Mouse (Mus musculus): ENCODE measurements around the gene Saal1. TPM values are rescaled to one million over a fixed set of nuclear protein-coding genes. Genes with fewer than 3 reads are reported as not detected.
"Not testable (repeated sequence)": the region's sequence is repeated elsewhere in the genome, so short reads cannot be mapped to it uniquely, and the experiment has no call there.

Saal1 gene
- total RNA-seq (2021), result 1 to 10 TPM; 8.1 to 8.2 TPM
- long read RNA-seq, experiment 1, full-length matches to known transcripts, result 10 of 13 reads
- long read RNA-seq, experiment 1, partial matches to known transcripts, result 1 of 13 reads
- long read RNA-seq, experiment 1, other reads (novel, unspliced or antisense), result 2 of 13 reads
- long read RNA-seq, experiment 2, full-length matches to known transcripts, result 15 of 17 reads
- long read RNA-seq, experiment 2, partial matches to known transcripts, result 0 of 17 reads
- long read RNA-seq, experiment 2, other reads (novel, unspliced or antisense), result 2 of 17 reads

GRCm38 (mm10) chr7:46710390-46710844 lies at the start of gene Saal1:
TSS of gene Saal1 (minus strand) at chr7:46710680.
- peak; percentile 84 to 85 for DNase-seq (ENCODE audit: low spot score in 2 of 2)

GRCm38 (mm10) chr7:46751490-46751889 lies 41.0 kb upstream of the Saal1 start, which contains the start of gene Saa2:
TSS of gene Saa2 (plus strand) at chr7:46751790.
- DNase-seq (ENCODE audit: low spot score in 2 of 2), result no peak

- no peak for DNase-seq (ENCODE audit: low spot score in 2 of 2)
These were observed 38.0 kb upstream of the Saal1 start for GRCm38 (mm10) chr7:46748459-46748858.

- DNase-seq (ENCODE audit: low spot score in 2 of 2), result no peak
These were observed 35.9 kb upstream of the Saal1 start for GRCm38 (mm10) chr7:46746381-46746780.

- no peak for DNase-seq (ENCODE audit: low spot score in 2 of 2)
These were observed 35.3 kb upstream of the Saal1 start for GRCm38 (mm10) chr7:46745816-46746215.

GRCm38 (mm10) chr7:46742880-46743279 lies 32.4 kb upstream of the Saal1 start, which contains the start of gene Saa1:
TSS of gene Saa1 (minus strand) at chr7:46742980.
- DNase-seq (ENCODE audit: low spot score in 2 of 2), result not testable (repeated sequence)

GRCm38 (mm10) chr7:46740041-46740440 lies 29.6 kb upstream of the Saal1 start:
- not testable (repeated sequence) for DNase-seq (ENCODE audit: low spot score in 2 of 2)

GRCm38 (mm10) chr7:46738561-46739460 lies 28.3 kb upstream of the Saal1 start:
- no peak for DNase-seq (ENCODE audit: low spot score in 2 of 2)

- DNase-seq (ENCODE audit: low spot score in 2 of 2), result no peak
These were observed 24.5 kb upstream of the Saal1 start for GRCm38 (mm10) chr7:46734983-46735382.

GRCm38 (mm10) chr7:46732458-46732857 lies 22.0 kb upstream of the Saal1 start, which contains the start of gene Saa4:
TSS of gene Saa4 (minus strand) at chr7:46732603.
- DNase-seq (ENCODE audit: low spot score in 2 of 2), result no peak

- DNase-seq (ENCODE audit: low spot score in 2 of 2), result no peak
These were observed 17.1 kb upstream of the Saal1 start for GRCm38 (mm10) chr7:46727584-46727983.

GRCm38 (mm10) chr7:46724396-46724795 lies 13.9 kb upstream of the Saal1 start:
- DNase-seq (ENCODE audit: low spot score in 2 of 2), result peak in 1 of 2 experiments; percentile 17

GRCm38 (mm10) chr7:46723849-46724248 lies 13.4 kb upstream of the Saal1 start:
- DNase-seq (ENCODE audit: low spot score in 2 of 2), result no peak

- no peak for DNase-seq (ENCODE audit: low spot score in 2 of 2)
These were observed 12.9 kb upstream of the Saal1 start for GRCm38 (mm10) chr7:46723354-46723753.

GRCm38 (mm10) chr7:46720460-46720859 lies 10.0 kb upstream of the Saal1 start:
- no peak for DNase-seq (ENCODE audit: low spot score in 2 of 2)

- no peak for DNase-seq (ENCODE audit: low spot score in 2 of 2)
These were observed 9.0 kb upstream of the Saal1 start for GRCm38 (mm10) chr7:46719526-46719925.

- DNase-seq (ENCODE audit: low spot score in 2 of 2), result no peak
These were observed 8.3 kb upstream of the Saal1 start for GRCm38 (mm10) chr7:46718591-46719270.

GRCm38 (mm10) chr7:46716897-46717296 lies 6.4 kb upstream of the Saal1 start:
- DNase-seq (ENCODE audit: low spot score in 2 of 2), result peak in 1 of 2 experiments; percentile 31

- DNase-seq (ENCODE audit: low spot score in 2 of 2), result no peak
These were observed 5.1 kb upstream of the Saal1 start, which contains the start of gene Saa3 for GRCm38 (mm10) chr7:46715600-46715999. TSS of gene Saa3 (minus strand) at chr7:46715700.

GRCm38 (mm10) chr7:46714518-46714917 lies 4.0 kb upstream of the Saal1 start:
- peak; percentile 63 to 65 for DNase-seq (ENCODE audit: low spot score in 2 of 2)

GRCm38 (mm10) chr7:46712250-46712649 lies 1.8 kb upstream of the Saal1 start:
- DNase-seq (ENCODE audit: low spot score in 2 of 2), result no peak
